Mouse (Mus musculus) embryonic fibroblast, embryonic 13.5 days (primary cell): ENCODE data around the gene Ccdc181.
A peak's percentile ranks its signal among the peaks of the same experiment; 100 is the strongest.

Experiments
- CTCF ChIP-seq: IDR thresholded peaks from 2 replicates; pipeline ENCODE4 v1.5.1; 2011; ENCODE audit warnings: mild to moderate bottlenecking, control low read depth, low read length, moderate library complexity, borderline replicate concordance; ENCODE audit not compliant: insufficient read depth
- POLR2A ChIP-seq: IDR thresholded peaks from 2 replicates; pipeline ENCODE4 v1.6.1; 2011; ENCODE audit warnings: low read depth, mild to moderate bottlenecking, control low read depth, low read length, moderate library complexity

DNA sequence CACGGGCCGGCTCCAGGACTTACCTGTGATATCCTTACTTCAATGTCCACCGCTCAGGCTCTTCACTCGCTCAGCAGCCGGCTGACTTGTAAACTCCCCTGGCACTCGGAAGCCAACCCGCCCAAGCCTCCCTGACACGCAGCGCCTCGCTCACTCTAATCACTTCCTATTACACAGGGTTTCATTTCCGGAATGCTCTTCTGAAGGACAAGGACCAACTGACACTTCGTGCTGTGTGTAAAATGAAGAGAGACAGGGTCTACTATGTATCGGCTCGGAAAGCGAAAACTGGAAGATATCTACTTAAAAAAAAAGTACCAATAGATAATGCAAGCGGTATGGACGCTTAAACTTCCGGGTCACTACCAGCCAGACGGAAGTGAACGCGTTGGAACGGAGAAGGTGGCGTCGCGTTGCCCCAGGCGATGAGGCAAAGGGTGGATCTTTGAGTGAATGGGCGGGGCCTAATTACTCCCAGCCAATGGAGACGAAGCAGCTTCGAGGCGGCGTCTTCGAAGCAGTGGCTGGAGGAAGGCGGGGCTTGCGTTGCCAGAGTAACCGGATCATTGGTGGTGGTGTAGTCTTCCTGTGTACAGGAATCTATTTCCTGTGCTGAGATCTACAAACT, 31.9 kb downstream of the Ccdc181 start, which contains the start of gene Blzf1:
- peak; percentile 85 for TF ChIP-seq POLR2A
- TF ChIP-seq CTCF = no peak
